In the genomic region with DNA sequence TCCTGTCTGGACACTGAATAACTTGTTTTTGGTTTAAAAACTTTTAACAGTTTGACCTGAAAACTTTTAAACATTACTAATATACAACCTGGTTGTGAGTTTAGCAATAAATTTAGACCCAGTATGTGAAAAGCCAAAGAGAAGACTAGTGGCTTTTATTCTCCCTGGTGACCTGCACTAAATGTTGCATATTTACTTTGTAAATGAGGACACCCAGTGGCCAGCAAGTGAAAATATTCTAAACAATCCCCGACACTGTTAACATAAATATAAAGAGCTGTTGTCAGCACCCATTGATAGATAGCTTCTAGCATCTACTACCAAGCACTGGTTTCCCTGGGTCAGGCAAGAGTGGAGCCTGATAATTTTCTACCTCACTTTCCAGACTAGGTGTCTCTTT, we compare ENCODE assay signal across 10 mouse cellular contexts.
A peak's percentile ranks its signal among the peaks of the same experiment; 100 is the strongest.
DNase-seq lines count a peak whose midpoint lies in the region; ATAC-seq and TF ChIP-seq lines count a peak whose summit lies in the region.
"Had no signal": no experiment of that assay in that cellular context is flagged by ENCODE, and none has a peak within 500 bp of the region (broad histone marks: within the 10 kb centered on the region; RNA-seq: fewer than 3 reads in every experiment).

No protein-coding gene starts in this region.

- TF ChIP-seq CTCF in kidney, adult 2 months (conservative IDR thresholded peaks at IDR 0.05; ENCODE audit: insufficient read depth, insufficient read length, low read depth, low read length), result no peak
- TF ChIP-seq CTCF in forebrain, postnatal 0 days (IDR thresholded peaks at IDR 0.05; ENCODE audit: low read depth), result peak; percentile 56

- no peak overlapping the region for H3K4me2 ChIP-seq in forebrain, postnatal 0 days (ENCODE audit: low read depth)

- H3K36me3 ChIP-seq in kidney, adult 2 months (ENCODE audit: control insufficient read depth, insufficient read depth, low read length), result peaks cover 8% of the 10 kb centered on the region; the same call in 1 of the 2 replicates
- H3K36me3 ChIP-seq in forebrain, postnatal 0 days (ENCODE audit: insufficient read depth), result peaks cover 8% of the 10 kb centered on the region; the same call in 1 of the 2 replicates

- H3K27me3 ChIP-seq in kidney, adult 2 months (replicated peaks; ENCODE audit: control insufficient read depth, insufficient read depth, low read length), result no peaks in the 10 kb centered on the region
- H3K27me3 ChIP-seq in forebrain, postnatal 0 days (ENCODE audit: insufficient read depth, low read length), result no peaks in the 10 kb centered on the region

- peak; percentile 60; the same call in 1 of the 2 replicates for ATAC-seq in cerebellum, adult (ENCODE audit: insufficient number of reproducible peaks, low FRiP score, low TSS enrichment)
- 0 out of 2 replicates have a peak, but pooled peaks have one; percentile 16 for ATAC-seq in forebrain, postnatal 0 days

- no peaks in the 10 kb centered on the region for H3K9me3 ChIP-seq in forebrain, postnatal 0 days (ENCODE audit: low read length)

- no peak overlapping the region for H3K9ac ChIP-seq in forebrain, postnatal 0 days

- H3K4me1 ChIP-seq in kidney, adult 2 months (ENCODE audit: control insufficient read depth, insufficient read depth, low read length), result peaks cover 7% of the 10 kb centered on the region; the same call in 1 of the 2 replicates
- H3K4me1 ChIP-seq in forebrain, postnatal 0 days (ENCODE audit: insufficient read depth), result no peaks in the 10 kb centered on the region

- no peak for TF ChIP-seq POLR2A in kidney, adult 2 months (IDR thresholded peaks at IDR 0.05; ENCODE audit: low read depth, low read length)

- intact Hi-C loops in gastrocnemius, postnatal 36 days (cut with DNase I), result loop anchor here (10.0 kb wide), 1 partner anchor 678 kb away; no protein-coding TSS in a partner anchor

- no peak overlapping the region for H3K4me3 ChIP-seq in kidney, adult 2 months (ENCODE audit: insufficient read depth, low read depth, low read length)
- no peak overlapping the region for H3K4me3 ChIP-seq in forebrain, postnatal 0 days (ENCODE audit: low read depth, low read length)

- no peak overlapping the region for H3K27ac ChIP-seq in kidney, adult 2 months (ENCODE audit: insufficient read depth, low read depth, low read length)
- H3K27ac ChIP-seq in forebrain, postnatal 0 days (ENCODE audit: low read depth, low read length), result no peak overlapping the region

- DNase-seq in cerebellum, adult 9-11 months, result no peak
- DNase-seq in kidney, adult 2 months, result peak; percentile 36
- DNase-seq in kidney, postnatal 10 days, result no peak
- peak; percentile 36 for DNase-seq in A20 (ENCODE audit: low read depth, low spot score)
- DNase-seq in forebrain, postnatal 0 days, result no peak
- DNase-seq in spleen, postnatal 14 days (ENCODE audit: low spot score in 2 of 2), result no peak
- DNase-seq in gastrocnemius, postnatal 36 days, result no peak
- DNase-seq: layer of hippocampus, adult 9-11 months; lung, adult 2 months had no signal

- 19% methylated on average over 1 of the region's 1 CpGs for WGBS in kidney, adult 2 months
- 4% methylated on average over 1 of the region's 1 CpGs for WGBS in forebrain, postnatal 0 days

Comparison
In these comparisons a context has a peak if more than half of its experiments do, and no peak if none do; other contexts are left out.
1. DNase-seq: peak in kidney, adult 2 months (single experiment) and A20 (single experiment); none in cerebellum, adult 9-11 months (single experiment), kidney, postnatal 10 days (single experiment), forebrain, postnatal 0 days (single experiment), spleen, postnatal 14 days (0 of 2) and gastrocnemius, postnatal 36 days (0 of 2).